Mouse (Mus musculus) stomach, adult 2 months (tissue): Measurements from ENCODE around the gene Herc2. TPM values are rescaled to one million over a fixed set of nuclear protein-coding genes. Genes with fewer than 3 reads are reported as not detected.

Source experiments
- polyA plus RNA-seq: library from polyadenylated mRNA; depleted of rRNA; stranded (reverse); fragments of >200 nt; gene quantifications from 2 replicates; pipeline ENCODE4 v1.2.3, GENCODE M21; 2012; rRNA removed

The Herc2 gene
- 6.2 and 8.0 TPM in 2 replicates for polyA plus RNA-seq

GRCm38 (mm10) chr7:56049831-56050321, at the start of gene Herc2:
Gene Herc2 (plus strand): TSS chr7:56050196.

GRCm38 (mm10) chr7:56019930-56020253, 30.1 kb upstream of the Herc2 start, which contains the start of gene Nipa1:
Gene Nipa1 (minus strand): TSS chr7:56019954.

GRCm38 (mm10) chr7:56239543-56239942, 189.5 kb downstream of the Herc2 start, which contains the start of gene Oca2:
Gene Oca2 (plus strand): TSS chr7:56239760.

Other genes with a start within 250 kb of the Herc2 start
- 15.8 and 22.6 TPM in 2 replicates for gene Cyfip1, start 208.5 kb upstream of the Herc2 start, polyA plus RNA-seq
- gene Nipa2, start 87.7 kb upstream of the Herc2 start, polyA plus RNA-seq, result 9.6 and 28.3 TPM in 2 replicates
- 1.7 and 2.0 TPM in 2 replicates for gene Nipa1, start 30.2 kb upstream of the Herc2 start, polyA plus RNA-seq
- not detected in 2 replicates for gene Oca2, start 189.6 kb downstream of the Herc2 start, polyA plus RNA-seq